Mouse (Mus musculus): ENCODE results near the gene Cblb. TPM values are rescaled to one million over a fixed set of nuclear protein-coding genes. Genes with fewer than 3 reads are reported as not detected.

The Cblb gene
- polyA plus RNA-seq, 1 experiment from 2014 or later, result 7.4 TPM

- DNase-seq (ENCODE audit: low read depth, low spot score), result no peak
- in situ Hi-C loops (cut with MboI; ENCODE audit: low pct_unique_long_range_greater_than_20kb), result no loop called here
- POLR2A ChIA-PET, result no interaction called here
- no peak for ATAC-seq
- H3K27me3 ChIP-seq, result no peaks in the 10 kb centered on the region
- CTCF ChIA-PET, result interaction anchor here (1.1 to 2.1 kb wide), 2 partner anchors 12 kb away, joined by 3 to 5 read pairs; no protein-coding TSS in a partner anchor
- no peak for TF ChIP-seq CTCF (IDR thresholded peaks at IDR 0.05)
Measured at GRCm38 (mm10) chr16:52093325-52094253, 62.6 kb downstream of the Cblb start.

GRCm38 (mm10) chr16:52094735-52095459, 63.9 kb downstream of the Cblb start:
- no peaks in the 10 kb centered on the region for H3K27me3 ChIP-seq
- no peak for TF ChIP-seq CTCF (IDR thresholded peaks at IDR 0.05)
- POLR2A ChIA-PET, result no interaction called here
- CTCF ChIA-PET, result interaction anchor here (1.0 to 2.1 kb wide), 2 partner anchors 11 to 14 kb away, joined by 3 to 5 read pairs; no protein-coding TSS in a partner anchor
- DNase-seq (ENCODE audit: low read depth, low spot score), result no peak
- in situ Hi-C loops (cut with MboI; ENCODE audit: low pct_unique_long_range_greater_than_20kb), result no loop called here
- ATAC-seq, result no peak

- ChIA-PET CTCF (interaction anchor here (1.0 to 2.1 kb wide), 2 partner anchors 10 to 15 kb away, joined by 3 to 5 read pairs; no protein-coding TSS in a partner anchor), POLR2A (no interaction called here)
- TF ChIP-seq CTCF (IDR thresholded peaks at IDR 0.05), result no peak
- H3K27me3 ChIP-seq, result no peaks in the 10 kb centered on the region
- ATAC-seq (peak; percentile 94), DNase-seq (ENCODE audit: low read depth, low spot score) (peak; percentile 51)
- in situ Hi-C loops (cut with MboI; ENCODE audit: low pct_unique_long_range_greater_than_20kb), result no loop called here
Measured at GRCm38 (mm10) chr16:52095643-52096042, 64.6 kb downstream of the Cblb start.

DNA sequence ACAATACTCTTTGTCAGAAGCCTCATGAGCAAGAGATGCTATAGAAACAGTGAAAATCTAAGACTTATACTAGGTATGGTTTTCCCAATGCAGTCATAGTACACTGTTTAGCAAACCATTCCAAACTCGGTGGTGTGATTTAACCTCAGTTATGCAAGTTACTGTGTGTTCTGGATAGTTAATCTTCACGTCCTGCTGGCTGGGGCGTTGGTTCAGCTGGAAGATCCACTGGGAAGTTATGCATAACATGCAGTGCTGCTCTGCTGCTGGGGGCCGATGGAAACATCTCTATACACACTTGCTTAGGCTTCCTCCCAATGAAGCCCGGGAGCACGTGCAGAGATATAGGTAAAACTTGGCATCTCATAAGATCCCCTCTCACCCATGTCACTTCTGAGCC, 69.4 kb downstream of the Cblb start:
- in situ Hi-C loops (cut with MboI; ENCODE audit: low pct_unique_long_range_greater_than_20kb), result no loop called here

GRCm38 (mm10) chr16:52104608-52105007, 73.6 kb downstream of the Cblb start:
- CTCF ChIA-PET, result interaction anchor here (1.3 kb wide), 1 partner anchor 40 kb away, joined by 3 read pairs; no protein-coding TSS in a partner anchor
- no peaks in the 10 kb centered on the region for H3K27me3 ChIP-seq

More for the DNA sequence above, 69.4 kb downstream of the Cblb start:
- ChIA-PET CTCF (no interaction called here), POLR2A (no interaction called here)
- DNase-seq (ENCODE audit: low read depth, low spot score) (no peak), ATAC-seq (peak; percentile 58)
- no peak for TF ChIP-seq CTCF (IDR thresholded peaks at IDR 0.05)
- no peaks in the 10 kb centered on the region for H3K27me3 ChIP-seq

GRCm38 (mm10) chr16:52107836-52108235, 76.8 kb downstream of the Cblb start:
- no peaks in the 10 kb centered on the region for H3K27me3 ChIP-seq
- TF ChIP-seq CTCF (IDR thresholded peaks at IDR 0.05), result no peak
- ChIA-PET POLR2A (no interaction called here), CTCF (no interaction called here)
- in situ Hi-C loops (cut with MboI; ENCODE audit: low pct_unique_long_range_greater_than_20kb), result no loop called here
- ATAC-seq (no peak), DNase-seq (ENCODE audit: low read depth, low spot score) (no peak)

More at GRCm38 (mm10) chr16:52104608-52105007, 73.6 kb downstream of the Cblb start:
- DNase-seq (ENCODE audit: low read depth, low spot score), result no peak
- TF ChIP-seq CTCF (IDR thresholded peaks at IDR 0.05), result no peak
- POLR2A ChIA-PET, result no interaction called here
- in situ Hi-C loops (cut with MboI; ENCODE audit: low pct_unique_long_range_greater_than_20kb), result no loop called here
- no peak for ATAC-seq

DNA sequence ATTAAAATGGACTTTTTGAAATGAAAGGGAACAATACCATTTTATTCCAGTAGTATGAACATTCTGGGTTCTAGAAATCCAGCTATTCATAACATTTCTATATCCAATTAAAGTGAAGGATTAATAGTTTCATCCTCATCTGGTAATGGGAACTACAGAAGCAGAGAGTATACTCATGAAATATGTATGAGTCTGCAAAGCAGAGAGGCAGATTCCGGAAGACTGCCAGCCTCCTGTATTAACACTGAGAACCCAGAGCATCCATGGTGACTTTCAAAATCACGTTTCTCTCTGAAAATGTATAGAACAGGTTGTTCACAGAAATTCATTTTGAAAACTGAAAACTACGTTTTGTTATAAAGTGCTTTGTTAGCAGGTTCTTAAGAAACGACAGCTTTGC, 83.4 kb downstream of the Cblb start:
- no peak for TF ChIP-seq CTCF (IDR thresholded peaks at IDR 0.05)
- in situ Hi-C loops (cut with MboI; ENCODE audit: low pct_unique_long_range_greater_than_20kb), result no loop called here
- POLR2A ChIA-PET, result no interaction called here
- no peak for DNase-seq (ENCODE audit: low read depth, low spot score)
- no peak for ATAC-seq
- CTCF ChIA-PET, result no interaction called here
- H3K27me3 ChIP-seq, result no peaks in the 10 kb centered on the region

GRCm38 (mm10) chr16:52119003-52119402, 88.0 kb downstream of the Cblb start:
- POLR2A ChIA-PET, result no interaction called here
- in situ Hi-C loops (cut with MboI; ENCODE audit: low pct_unique_long_range_greater_than_20kb), result no loop called here
- no peak for DNase-seq (ENCODE audit: low read depth, low spot score)
- no peaks in the 10 kb centered on the region for H3K27me3 ChIP-seq
- TF ChIP-seq CTCF (IDR thresholded peaks at IDR 0.05), result no peak
- CTCF ChIA-PET, result interaction anchor here (1.2 kb wide), 1 partner anchor 12 kb away, joined by 3 read pairs; no protein-coding TSS in a partner anchor
- no peak for ATAC-seq

GRCm38 (mm10) chr16:52124974-52125373, 93.9 kb downstream of the Cblb start:
- TF ChIP-seq CTCF (IDR thresholded peaks at IDR 0.05), result no peak
- H3K27me3 ChIP-seq, result no peaks in the 10 kb centered on the region
- ATAC-seq (no peak), DNase-seq (ENCODE audit: low read depth, low spot score) (no peak)
- in situ Hi-C loops (cut with MboI; ENCODE audit: low pct_unique_long_range_greater_than_20kb), result no loop called here
- CTCF ChIA-PET, result no interaction called here
- POLR2A ChIA-PET, result no interaction called here

GRCm38 (mm10) chr16:52125896-52126295, 94.9 kb downstream of the Cblb start:
- CTCF ChIA-PET, result no interaction called here
- no peak for ATAC-seq
- TF ChIP-seq CTCF (IDR thresholded peaks at IDR 0.05), result no peak
- DNase-seq (ENCODE audit: low read depth, low spot score), result no peak
- in situ Hi-C loops (cut with MboI; ENCODE audit: low pct_unique_long_range_greater_than_20kb), result no loop called here
- no peaks in the 10 kb centered on the region for H3K27me3 ChIP-seq
- POLR2A ChIA-PET, result no interaction called here
